ENCODE assay signal across 19 mouse cellular contexts in genomic region chr8:46122498-46122897, GRCm38 (mm10).
"Had no signal": no experiment of that assay in that cellular context is flagged by ENCODE, and none has a peak within 500 bp of the region (broad histone marks: within the 10 kb centered on the region; RNA-seq: fewer than 3 reads in every experiment).

No protein-coding gene starts in this region.

- H3K27me3 ChIP-seq: kidney, embryonic 15.5 days; liver, embryonic 12.5 days; liver, embryonic 15.5 days; lung, embryonic 15.5 days; megakaryocyte, embryonic 14.5 days; midbrain, embryonic 13.5 days had no signal

- H3K36me3 ChIP-seq: liver, embryonic 15.5 days; lung, embryonic 15.5 days had no signal

- H3K4me3 ChIP-seq: kidney, embryonic 15.5 days; liver, embryonic 12.5 days; liver, embryonic 15.5 days; lung, embryonic 15.5 days; megakaryocyte, embryonic 14.5 days; midbrain, embryonic 10.5 days; midbrain, embryonic 13.5 days had no signal

- H3K4me1 ChIP-seq: kidney, embryonic 15.5 days; liver, embryonic 12.5 days; liver, embryonic 15.5 days; lung, embryonic 15.5 days; midbrain, embryonic 10.5 days; midbrain, embryonic 13.5 days had no signal

- H3K27ac ChIP-seq: kidney, embryonic 15.5 days; liver, embryonic 12.5 days; liver, embryonic 15.5 days; lung, embryonic 15.5 days; midbrain, embryonic 10.5 days; midbrain, embryonic 13.5 days had no signal

- H3K4me2 ChIP-seq: kidney, embryonic 15.5 days; liver, embryonic 12.5 days; liver, embryonic 15.5 days; lung, embryonic 15.5 days; midbrain, embryonic 13.5 days had no signal

- DNase-seq: kidney, adult 11 months; kidney, adult 8-10 months; kidney, postnatal 10 days; kidney, postnatal 36 days; liver; lung, adult 18-20 months; lung, postnatal 10 days; lung, postnatal 36 days; thymus, adult 2 months; thymus, postnatal 14 days had no signal

- H3K9ac ChIP-seq: kidney, embryonic 15.5 days; liver, embryonic 12.5 days; liver, embryonic 15.5 days; lung, embryonic 15.5 days; midbrain, embryonic 13.5 days had no signal

- ATAC-seq: inflammation-experienced regulatory T-cells, adult 6 months; liver, embryonic 12.5 days; midbrain, embryonic 13.5 days; midbrain, embryonic 16.5 days had no signal

- H3K9me3 ChIP-seq: kidney, embryonic 15.5 days; liver, embryonic 12.5 days; liver, embryonic 15.5 days; lung, embryonic 15.5 days; megakaryocyte, embryonic 14.5 days; midbrain, embryonic 10.5 days; midbrain, embryonic 13.5 days had no signal
